Mouse (Mus musculus) erythroblast, embryonic 14.5 days (primary cell): Measurements from ENCODE around the gene 4930550C14Rik.

Source experiments
- GATA1 ChIP-seq: IDR thresholded peaks from 2 replicates; pipeline ENCODE4 v1.6.1; 2012; ENCODE audit warnings: low read length, inconsistent platforms, mixed read lengths
- TAL1 ChIP-seq: IDR thresholded peaks from 3 replicates; pipeline ENCODE4 v1.6.1; 2012; ENCODE audit warnings: low read length, inconsistent platforms, mixed read lengths

DNA sequence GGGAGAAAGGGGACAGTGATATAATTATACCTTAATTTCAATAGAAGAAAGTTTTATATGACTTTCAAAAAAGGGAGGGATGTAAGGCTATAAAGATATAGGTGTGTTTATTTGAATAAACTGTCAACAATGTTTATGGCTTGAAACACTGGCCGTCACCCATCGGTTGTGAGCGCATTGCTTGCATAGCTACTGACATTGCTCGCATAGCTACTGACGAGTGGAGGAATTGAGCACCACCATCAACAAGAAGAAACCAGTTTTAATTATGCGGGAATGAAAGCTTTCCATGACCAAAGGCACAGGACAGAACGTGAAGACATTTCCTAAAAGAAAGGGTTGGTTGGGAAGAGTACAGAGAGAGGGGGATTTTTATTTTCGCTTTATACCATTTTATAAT, 979 bp upstream of the 4930550C14Rik start:
- TF ChIP-seq GATA1 (no peak), TAL1 (no peak)
